Mouse (Mus musculus) embryonic fibroblast, embryonic 13.5 days (primary cell): Measurements from ENCODE around the gene Gm7257. TPM values are rescaled to one million over a fixed set of nuclear protein-coding genes. Genes with fewer than 3 reads are reported as not detected.

Experiments
- H3K27ac ChIP-seq: 2 replicates; pipeline ENCODE4 v1.5.1; 2012; ENCODE audit warnings: low read length, control low read depth, inconsistent platforms; ENCODE audit not compliant: insufficient read depth
- H3K4me1 ChIP-seq: 2 replicates; pipeline ENCODE4 v1.6.1; 2011; ENCODE audit warnings: low read length; ENCODE audit not compliant: control insufficient read depth, insufficient read depth
- H3K4me3 ChIP-seq: 2 replicates; pipeline ENCODE4 v1.5.1; 2011; ENCODE audit warnings: mild to moderate bottlenecking, control low read depth, low read length; ENCODE audit not compliant: insufficient read depth
- CTCF ChIP-seq: IDR thresholded peaks from 2 replicates; pipeline ENCODE4 v1.5.1; 2011; ENCODE audit warnings: mild to moderate bottlenecking, control low read depth, low read length, moderate library complexity, borderline replicate concordance; ENCODE audit not compliant: insufficient read depth
- POLR2A ChIP-seq: IDR thresholded peaks from 2 replicates; pipeline ENCODE4 v1.6.1; 2011; ENCODE audit warnings: low read depth, mild to moderate bottlenecking, control low read depth, low read length, moderate library complexity
- polyA plus RNA-seq: library from polyadenylated mRNA; stranded (reverse); fragments of >200 nt; gene quantifications from 2 replicates; pipeline ENCODE4 v1.2.4, GENCODE M21; 2011; ENCODE audit warnings: low read depth; ENCODE audit not compliant: missing spikeins, insufficient read length

Gm7257 gene
- polyA plus RNA-seq, result not detected in 2 replicates

DNA sequence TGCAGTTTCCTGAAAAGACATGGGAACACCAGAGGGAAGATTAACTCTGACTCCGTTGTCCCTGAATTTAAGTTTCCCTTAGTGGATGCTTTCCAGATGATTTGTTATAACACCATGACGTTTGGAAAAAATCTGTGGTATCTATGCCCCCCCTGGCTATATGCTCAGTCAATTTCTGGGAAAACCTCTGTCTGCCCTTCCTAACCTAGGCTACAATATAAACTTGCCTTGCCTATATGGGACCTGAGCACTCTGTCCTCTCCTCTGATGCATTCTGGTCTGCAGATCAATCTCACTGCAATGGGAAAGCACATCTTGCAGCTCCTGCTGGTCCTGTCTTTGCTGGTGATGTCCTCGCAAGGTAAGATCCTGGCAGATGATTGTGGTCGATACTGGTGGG, at the start of gene Gm7257:
TSS of gene Gm7257 (plus strand) at position 301 of the 400 bp plus-strand sequence.
- no peak for TF ChIP-seq POLR2A
- TF ChIP-seq CTCF, result no peak
- H3K4me3 ChIP-seq, result no peak within 1 kb of the TSS
- H3K27ac ChIP-seq, result no peak within 1 kb of the TSS
- H3K4me1 ChIP-seq, result no peaks in the 10 kb centered on the region

DNA sequence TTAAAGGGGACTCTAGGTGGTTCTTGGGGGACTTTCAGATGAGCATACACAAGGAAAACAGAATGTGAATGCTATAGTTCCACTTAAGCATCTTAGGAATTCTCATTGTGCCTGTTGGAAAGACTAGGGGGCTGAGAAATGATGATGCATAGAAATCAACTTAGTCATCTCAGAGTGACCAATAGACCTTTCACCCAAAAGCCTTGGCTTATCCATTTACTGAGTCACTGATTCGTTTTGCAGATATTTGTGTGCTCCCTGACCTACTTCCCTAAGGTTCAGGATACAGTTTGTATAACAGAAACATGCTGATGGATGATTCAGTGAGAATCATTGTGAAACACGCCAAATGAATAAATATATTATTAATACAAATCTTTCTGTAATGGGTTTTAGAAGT, 28.7 kb upstream of the Gm7257 start:
- Histone ChIP-seq H3K4me1 (no peaks in the 10 kb centered on the region), H3K4me3 (no peak overlapping the region), H3K27ac (no peak overlapping the region)
- TF ChIP-seq POLR2A (no peak), CTCF (no peak)

DNA sequence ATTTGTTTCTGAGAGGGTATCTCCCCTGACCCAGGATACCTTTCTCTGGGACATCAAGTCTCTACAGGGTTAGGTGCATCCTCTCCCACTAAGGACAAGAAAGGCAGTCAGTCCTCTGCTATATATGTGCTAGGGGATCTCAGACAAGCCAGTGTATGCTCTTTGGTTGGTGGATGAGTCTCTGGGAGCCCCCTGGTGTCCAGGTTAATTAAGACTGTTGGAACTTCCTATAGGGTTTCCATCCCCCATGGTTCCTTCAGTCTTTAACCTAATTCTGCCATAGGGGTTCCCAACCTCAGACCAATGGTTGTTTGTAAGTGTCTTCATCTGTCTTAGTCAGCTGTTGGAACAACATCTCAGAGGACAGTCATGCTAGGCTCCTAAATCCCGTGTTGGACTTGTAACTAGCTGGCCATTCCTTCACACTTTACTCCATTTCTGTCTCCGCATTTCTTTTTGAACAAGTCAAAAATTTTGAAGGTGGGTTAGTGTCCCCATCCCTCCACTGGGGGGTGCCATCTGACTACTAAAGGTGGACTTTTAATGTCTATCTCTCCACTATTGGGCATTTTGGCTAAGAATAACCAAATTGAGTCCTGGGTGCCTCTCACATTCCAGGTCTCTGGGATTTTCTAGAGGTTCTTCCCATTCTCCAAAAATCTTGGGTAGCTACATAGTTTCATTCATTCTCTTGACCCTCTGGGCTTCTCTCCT, 3.5 kb downstream of the Gm7257 start:
- Histone ChIP-seq H3K4me3 (no peak overlapping the region), H3K4me1 (no peaks in the 10 kb centered on the region), H3K27ac (no peak overlapping the region)
- TF ChIP-seq POLR2A, result no peak
- TF ChIP-seq CTCF, result no peak

DNA sequence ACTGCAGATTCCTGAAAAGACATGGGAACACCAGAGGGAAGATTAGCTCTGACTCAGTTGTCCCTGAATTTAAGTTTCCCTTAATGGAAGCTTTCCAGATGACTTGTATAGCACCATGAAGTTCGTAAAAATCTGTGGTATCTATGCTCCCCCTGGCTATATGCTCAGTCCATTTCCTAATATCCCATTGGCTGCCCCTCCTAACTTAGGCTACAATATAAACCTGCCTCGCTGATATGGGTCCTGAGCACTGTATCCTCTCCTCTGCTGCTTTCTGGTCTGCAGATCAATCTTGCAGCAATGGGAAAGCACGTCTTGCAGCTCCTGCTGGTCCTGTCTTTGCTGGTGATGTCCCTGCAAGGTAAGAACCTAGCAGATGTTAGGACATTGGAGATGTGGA, 43.7 kb downstream of the Gm7257 start, which contains the start of gene Gm9513:
TSS of gene Gm9513 (plus strand) at position 301 of the 400 bp plus-strand sequence.
- H3K4me1 ChIP-seq, result no peaks in the 10 kb centered on the region
- no peak within 1 kb of the TSS for H3K4me3 ChIP-seq
- no peak for TF ChIP-seq CTCF
- no peak for TF ChIP-seq POLR2A
- no peak within 1 kb of the TSS for H3K27ac ChIP-seq

Other genes starting within 250 kb of the Gm7257 start
- gene Gm9513, start 43.8 kb downstream of the Gm7257 start, polyA plus RNA-seq, result not detected in 2 replicates
- gene Gm5615, start 110.1 kb downstream of the Gm7257 start, polyA plus RNA-seq, result not detected in 2 replicates
- gene Gm17689, start 150.8 kb downstream of the Gm7257 start, polyA plus RNA-seq, result not detected in 2 replicates
- gene A630095E13Rik, start 211.5 kb downstream of the Gm7257 start, polyA plus RNA-seq, result not detected in 2 replicates